Mouse (Mus musculus) forebrain, embryonic 14.5 days (tissue): ENCODE data around the gene Mtor. TPM values are rescaled to one million over a fixed set of nuclear protein-coding genes. Genes with fewer than 3 reads are reported as not detected.

Experiments
- ATAC-seq: fragments of 200-750 bp; cut with Nextera tagmentation; 2 replicates; pipeline ENCODE4 v1.8.0; 2017; ENCODE audit warnings: mild to moderate bottlenecking, moderate library complexity
- DNase-seq: peaks from one replicate; pipeline ENCODE4 v3.0.0-alpha.2; 2015; ENCODE audit warnings: low spot score
- H3K27ac ChIP-seq: fragments of 300-500 bp; sonication (generic); 2 replicates; pipeline ENCODE4 v1.5.1; 2014; ENCODE audit warnings: low read depth, mild to moderate bottlenecking, control low read depth, low read length, moderate library complexity
- H3K27me3 ChIP-seq: fragments of 300-500 bp; sonication (generic); replicated peaks from 2 replicates; pipeline ENCODE4 v1.6.1; 2014; ENCODE audit warnings: low read length, control low read depth, mixed read lengths; ENCODE audit not compliant: control insufficient read depth, insufficient read depth
- H3K36me3 ChIP-seq: fragments of 300-500 bp; sonication (generic); 2 replicates; pipeline ENCODE4 v1.6.1; 2014; ENCODE audit warnings: low read length, control low read depth; ENCODE audit not compliant: control insufficient read depth, insufficient read depth
- H3K4me1 ChIP-seq: fragments of 300-500 bp; sonication (generic); 2 replicates; pipeline ENCODE4 v1.6.1; 2014; ENCODE audit warnings: antibody characterized with exemption, low read length, control low read depth; ENCODE audit not compliant: control insufficient read depth, insufficient read depth
- H3K4me2 ChIP-seq: fragments of 300-500 bp; sonication (generic); 2 replicates; pipeline ENCODE4 v1.6.1; 2014; ENCODE audit warnings: mild to moderate bottlenecking, control low read depth, low read length
- H3K4me3 ChIP-seq: fragments of 300-500 bp; sonication (generic); 2 replicates; pipeline ENCODE4 v1.5.1; 2014; ENCODE audit warnings: low read depth, low read length, control low read depth
- H3K9ac ChIP-seq: fragments of 300-500 bp; sonication (generic); 2 replicates; pipeline ENCODE4 v1.6.1; 2014; ENCODE audit warnings: mild to moderate bottlenecking, low read length, control low read depth, moderate library complexity
- H3K9me3 ChIP-seq: fragments of 300-500 bp; sonication (generic); replicated peaks from 2 replicates; pipeline ENCODE4 v1.6.1; 2016; ENCODE audit warnings: low read length, control low read depth, mixed read lengths; ENCODE audit not compliant: control insufficient read depth
- WGBS: fragments of 180-500 bp; shearing (Covaris S2); extraction: QIAGEN DNeasy Blood & Tissue Kit; methylation state at CpG from one replicate; pipeline ENCODE4 v1.1.7; 2014; 5-methylcytosine and 5-hydroxymethylcytosine counted together
- polyA plus RNA-seq: library from polyadenylated mRNA; unstranded; fragments of >200 nt; fragmentation: Nextera tagmentation; extraction: Ambion mirVana; gene quantifications from 2 replicates; pipeline ENCODE4 v1.2.1, GENCODE M21; 2014

Gene Mtor
- polyA plus RNA-seq, 1 experiment from 2014 or later: 22.2 TPM

DNA sequence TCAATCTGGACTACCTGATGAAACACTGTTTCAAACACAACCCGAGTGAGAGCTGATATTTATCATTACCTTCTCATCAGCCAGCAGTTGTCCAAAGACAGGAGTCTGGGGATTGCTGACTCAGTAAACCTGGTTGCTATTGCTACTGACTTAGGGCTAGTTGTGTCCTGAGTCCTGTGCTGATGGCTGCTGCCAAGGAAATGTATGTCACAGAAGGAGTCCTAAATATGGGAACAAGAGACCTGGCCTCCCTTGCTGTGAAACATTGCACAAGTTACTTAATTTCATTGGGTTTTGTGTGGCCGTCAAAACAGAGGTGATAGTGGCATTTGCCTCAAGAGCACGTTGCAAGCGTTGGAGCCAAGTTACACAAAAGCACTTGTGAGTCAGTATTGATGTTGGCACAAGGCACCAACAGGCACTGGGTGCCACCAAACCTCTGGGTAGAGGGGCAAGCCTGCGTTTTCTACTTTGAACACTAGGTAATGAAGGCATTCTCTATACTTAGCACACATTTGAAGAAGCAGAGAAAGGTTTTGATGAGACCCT, 7.1 kb downstream of the Mtor start:
- peaks cover 84% of the 10 kb centered on the region for H3K36me3 ChIP-seq
- no peaks in the 10 kb centered on the region for H3K27me3 ChIP-seq
- H3K27ac ChIP-seq: no peak overlapping the region
- no peaks in the 10 kb centered on the region for H3K9me3 ChIP-seq
- no peaks in the 10 kb centered on the region for H3K4me1 ChIP-seq
- no peak for DNase-seq
- no peak overlapping the region for H3K9ac ChIP-seq
- no peak for ATAC-seq
- H3K4me2 ChIP-seq: no peak overlapping the region
- H3K4me3 ChIP-seq: no peak overlapping the region
- WGBS: 93% methylated on average over 5 of the region's 5 CpGs

GRCm38 (mm10) chr4:148460656-148461284, 12.4 kb downstream of the Mtor start:
- Histone ChIP-seq H3K4me1 (no peaks in the 10 kb centered on the region), H3K9ac (no peak overlapping the region), H3K9me3 (no peaks in the 10 kb centered on the region), H3K27me3 (no peaks in the 10 kb centered on the region), H3K36me3 (peaks cover 98% of the 10 kb centered on the region), H3K4me2 (no peak overlapping the region), H3K4me3 (no peak overlapping the region), H3K27ac (peak overlapping the region; percentile 66)
- peak; percentile 79 for ATAC-seq
- 31% methylated on average over 12 of the region's 12 CpGs for WGBS
- DNase-seq: peak; percentile 72

DNA sequence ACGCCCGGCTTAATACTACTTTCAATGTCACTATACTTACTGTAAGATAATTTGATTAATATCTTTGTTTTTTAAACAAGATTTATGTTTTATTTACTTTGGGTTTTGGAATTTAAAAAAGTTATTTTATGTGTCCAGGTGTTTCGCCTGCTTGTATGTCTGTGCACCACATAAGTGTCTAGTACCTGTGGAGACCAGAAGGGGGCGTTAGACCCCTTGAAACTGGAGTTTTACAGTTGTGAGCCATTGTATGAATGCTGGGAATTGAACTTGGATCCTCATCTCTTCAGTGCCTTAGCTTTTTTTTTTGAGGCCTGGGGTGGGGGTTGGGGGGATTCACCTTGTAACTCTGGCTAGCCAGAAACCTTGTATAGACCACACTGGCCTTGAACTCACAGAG, 13.4 kb downstream of the Mtor start:
- Histone ChIP-seq H3K27ac (no peak overlapping the region), H3K36me3 (peaks cover 98% of the 10 kb centered on the region), H3K4me2 (no peak overlapping the region), H3K9me3 (no peaks in the 10 kb centered on the region), H3K9ac (no peak overlapping the region), H3K4me1 (no peaks in the 10 kb centered on the region), H3K27me3 (no peaks in the 10 kb centered on the region), H3K4me3 (no peak overlapping the region)
- ATAC-seq (no peak), DNase-seq (no peak)
- WGBS: 80% methylated on average over 4 of the region's 4 CpGs

GRCm38 (mm10) chr4:148462717-148463116, 14.3 kb downstream of the Mtor start:
- Histone ChIP-seq H3K27ac (no peak overlapping the region), H3K27me3 (no peaks in the 10 kb centered on the region), H3K4me2 (no peak overlapping the region), H3K9me3 (no peaks in the 10 kb centered on the region), H3K4me3 (no peak overlapping the region), H3K4me1 (no peaks in the 10 kb centered on the region), H3K36me3 (peaks cover 95% of the 10 kb centered on the region), H3K9ac (no peak overlapping the region)
- no peak for ATAC-seq
- WGBS: 94% methylated on average over 13 of the region's 13 CpGs
- no peak for DNase-seq

DNA sequence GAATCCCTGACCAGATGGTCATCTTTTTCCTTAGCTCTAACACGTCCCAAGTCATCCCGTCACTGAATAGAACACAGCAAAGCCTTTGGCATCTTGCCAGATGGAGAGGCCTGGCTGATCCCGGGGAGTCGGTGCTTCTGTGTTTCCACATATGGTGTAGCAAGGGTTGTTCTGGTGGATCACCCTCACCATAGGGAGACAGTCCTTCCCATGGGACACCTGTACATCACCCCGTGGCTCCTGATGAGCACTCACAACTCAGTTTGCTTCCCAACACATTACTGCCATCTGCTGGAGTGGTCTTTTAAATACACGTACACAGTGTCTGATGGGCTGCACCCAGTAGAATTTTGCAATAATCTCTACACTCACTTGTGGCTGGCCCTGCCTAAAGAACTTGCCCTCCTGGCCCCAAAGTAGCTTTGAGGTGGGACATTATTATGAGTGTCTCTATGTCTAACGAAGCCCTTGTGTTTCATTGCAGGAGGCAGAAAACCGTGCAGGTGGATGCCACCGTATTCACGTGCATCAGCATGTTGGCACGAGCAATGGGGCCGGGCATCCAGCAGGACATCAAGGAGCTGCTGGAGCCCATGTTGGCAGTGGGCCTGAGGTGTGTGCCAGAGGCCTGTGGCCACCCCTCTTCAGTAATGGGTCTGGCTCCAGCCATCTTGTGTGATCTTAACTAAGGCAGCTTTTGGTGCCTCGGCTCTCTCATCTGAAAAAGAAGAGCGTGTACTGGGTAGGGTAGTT, 15.0 kb downstream of the Mtor start:
- Histone ChIP-seq H3K27ac (0 out of 2 replicates have a peak overlapping the region, but pooled peaks have one; percentile 3), H3K27me3 (no peaks in the 10 kb centered on the region), H3K4me1 (no peaks in the 10 kb centered on the region), H3K36me3 (peaks cover 95% of the 10 kb centered on the region), H3K4me2 (no peak overlapping the region), H3K9me3 (no peaks in the 10 kb centered on the region), H3K9ac (no peak overlapping the region), H3K4me3 (no peak overlapping the region)
- ATAC-seq (peak; percentile 27), DNase-seq (peak; percentile 65)
- 70% methylated on average over 14 of the region's 14 CpGs for WGBS

- Histone ChIP-seq H3K27me3 (no peaks in the 10 kb centered on the region), H3K36me3 (peaks cover 95% of the 10 kb centered on the region), H3K4me1 (no peaks in the 10 kb centered on the region), H3K27ac (no peak overlapping the region), H3K4me3 (no peak overlapping the region), H3K4me2 (no peak overlapping the region), H3K9ac (no peak overlapping the region), H3K9me3 (no peaks in the 10 kb centered on the region)
- DNase-seq (no peak), ATAC-seq (no peak)
- WGBS: 93% methylated on average over 12 of the region's 12 CpGs
These were observed 15.9 kb downstream of the Mtor start for GRCm38 (mm10) chr4:148464301-148464700.

GRCm38 (mm10) chr4:148464869-148465268, 16.5 kb downstream of the Mtor start:
- peaks cover 95% of the 10 kb centered on the region for H3K36me3 ChIP-seq
- no peaks in the 10 kb centered on the region for H3K9me3 ChIP-seq
- no peak overlapping the region for H3K4me3 ChIP-seq
- H3K27ac ChIP-seq: no peak overlapping the region
- WGBS: 95% methylated on average over 12 of the region's 12 CpGs
- ATAC-seq (no peak), DNase-seq (no peak)
- H3K4me1 ChIP-seq: no peaks in the 10 kb centered on the region
- H3K9ac ChIP-seq: no peak overlapping the region
- H3K27me3 ChIP-seq: no peaks in the 10 kb centered on the region
- no peak overlapping the region for H3K4me2 ChIP-seq

GRCm38 (mm10) chr4:148466511-148467079, 18.2 kb downstream of the Mtor start:
- no peak overlapping the region for H3K4me2 ChIP-seq
- no peak overlapping the region for H3K27ac ChIP-seq
- H3K9ac ChIP-seq: no peak overlapping the region
- H3K27me3 ChIP-seq: no peaks in the 10 kb centered on the region
- no peaks in the 10 kb centered on the region for H3K4me1 ChIP-seq
- H3K36me3 ChIP-seq: peaks cover 96% of the 10 kb centered on the region
- no peak for ATAC-seq
- no peaks in the 10 kb centered on the region for H3K9me3 ChIP-seq
- DNase-seq: no peak
- 91% methylated on average over 5 of the region's 5 CpGs for whole genome bisulfite sequencing
- no peak overlapping the region for H3K4me3 ChIP-seq

- Histone ChIP-seq H3K4me1 (no peaks in the 10 kb centered on the region), H3K4me2 (no peak overlapping the region), H3K27me3 (no peaks in the 10 kb centered on the region), H3K4me3 (no peak overlapping the region), H3K36me3 (peaks cover 97% of the 10 kb centered on the region), H3K9me3 (no peaks in the 10 kb centered on the region), H3K9ac (no peak overlapping the region), H3K27ac (no peak overlapping the region)
- WGBS: 88% methylated on average over 10 of the region's 10 CpGs
- ATAC-seq (no peak), DNase-seq (no peak)
These were observed 20.0 kb downstream of the Mtor start for GRCm38 (mm10) chr4:148468396-148468795.
